ENCODE assay signal across 28 mouse cellular contexts in the genomic region with DNA sequence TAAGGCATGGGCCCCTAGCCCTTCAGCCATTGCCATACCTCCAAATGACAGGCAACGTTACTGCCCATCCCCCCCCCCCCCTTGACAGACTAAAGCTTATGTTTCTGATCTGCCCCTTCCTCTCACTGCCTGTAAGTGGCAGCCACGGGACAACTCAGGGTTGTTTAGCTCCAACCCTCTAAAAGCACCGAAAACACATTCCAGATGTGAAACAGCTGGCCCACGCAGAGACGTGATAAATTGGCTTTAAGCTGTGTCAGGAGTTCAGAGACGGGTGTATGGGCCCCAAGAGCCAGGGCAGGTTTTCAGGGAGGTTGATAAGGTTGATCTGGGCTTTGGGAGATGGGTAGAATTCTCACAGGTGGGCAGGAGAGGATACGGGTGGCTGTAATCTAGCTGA. TPM values are rescaled to one million over a fixed set of nuclear protein-coding genes. Genes with fewer than 3 reads are reported as not detected.
A peak's percentile ranks its signal among the peaks of the same experiment; 100 is the strongest.
DNase-seq lines count a peak whose midpoint lies in the region; ATAC-seq lines count a peak whose summit lies in the region.
"Had no signal": no experiment of that assay in that cellular context is flagged by ENCODE, and none has a peak within 500 bp of the region (broad histone marks: within the 10 kb centered on the region; RNA-seq: fewer than 3 reads in every experiment).

No protein-coding gene starts in this region.

- peaks cover 76% of the 10 kb centered on the region for H3K27me3 ChIP-seq in hindbrain, embryonic 10.5 days (ENCODE audit: insufficient read depth, poor library complexity, severe bottlenecking)
- no peaks in the 10 kb centered on the region; the same call in 1 of the 2 replicates for H3K27me3 ChIP-seq in hindbrain, embryonic 11.5 days (ENCODE audit: control insufficient read depth, insufficient read depth, low read length)
- H3K27me3 ChIP-seq in embryonic facial prominence, embryonic 14.5 days (replicated peaks; ENCODE audit: control insufficient read depth, insufficient read depth, low read length) = peaks cover 11% of the 10 kb centered on the region
- H3K27me3 ChIP-seq in limb, embryonic 13.5 days = peaks cover 40% of the 10 kb centered on the region

- WGBS in hindbrain, embryonic 10.5 days = 46% methylated on average over 7 of the region's 7 CpGs
- WGBS in hindbrain, embryonic 11.5 days = 53% methylated on average over 7 of the region's 7 CpGs
- 19% methylated on average over 7 of the region's 7 CpGs for WGBS in embryonic facial prominence, embryonic 14.5 days
- 9% methylated on average over 7 of the region's 7 CpGs for WGBS in limb, embryonic 13.5 days

- no peak overlapping the region for H3K4me2 ChIP-seq in hindbrain, embryonic 11.5 days (replicated peaks; ENCODE audit: low read depth, low read length)
- no peak overlapping the region for H3K4me2 ChIP-seq in embryonic facial prominence, embryonic 14.5 days (ENCODE audit: low read depth, low read length)
- no peak overlapping the region for H3K4me2 ChIP-seq in limb, embryonic 13.5 days (replicated peaks)
- H3K4me2 ChIP-seq: heart, embryonic 15.5 days; liver, embryonic 13.5 days; lung, embryonic 15.5 days had no signal

- no peak overlapping the region for H3K9ac ChIP-seq in hindbrain, embryonic 11.5 days (ENCODE audit: low read depth, low read length)
- H3K9ac ChIP-seq in embryonic facial prominence, embryonic 14.5 days (ENCODE audit: low read depth, low read length) = no peak overlapping the region
- no peak overlapping the region for H3K9ac ChIP-seq in limb, embryonic 13.5 days
- H3K9ac ChIP-seq: heart, embryonic 15.5 days; liver, embryonic 13.5 days; lung, embryonic 15.5 days had no signal

- peak; percentile 31 for DNase-seq in hindbrain, embryonic 10.5 days (ENCODE audit: low spot score)
- no peak for DNase-seq in hindbrain, embryonic 11.5 days (ENCODE audit: low spot score)
- peak; percentile 73 for DNase-seq in embryo, embryonic 10.5 days (ENCODE audit: low spot score)
- DNase-seq in embryonic facial prominence, embryonic 14.5 days (ENCODE audit: low spot score) = peak; percentile 72
- no peak for DNase-seq in kidney, postnatal 25 days
- DNase-seq in urinary bladder, adult 18-20 months (ENCODE audit: low spot score in 2 of 2) = no peak
- no peak for DNase-seq in B cell, adult 2 months
- DNase-seq: adrenal gland, adult 2 months; cerebellum, adult 11 months; cerebellum, adult 9-11 months; heart, postnatal 36 days; kidney, adult 9 months; kidney, postnatal 36 days; layer of hippocampus, adult 9-11 months; left cerebral cortex, postnatal 4 days; liver, embryonic 13.5 days; lung, postnatal 36 days; thymus, postnatal 36 days had no signal

- no peak overlapping the region for H3K27ac ChIP-seq in hindbrain, embryonic 10.5 days
- no peak overlapping the region for H3K27ac ChIP-seq in hindbrain, embryonic 11.5 days (ENCODE audit: low read depth, low read length)
- no peak overlapping the region for H3K27ac ChIP-seq in embryonic facial prominence, embryonic 14.5 days (replicated peaks; ENCODE audit: low read depth, low read length)
- no peak overlapping the region for H3K27ac ChIP-seq in limb, embryonic 13.5 days
- H3K27ac ChIP-seq: heart, embryonic 15.5 days; liver, embryonic 13.5 days; lung, embryonic 15.5 days had no signal

- no peaks in the 10 kb centered on the region for H3K9me3 ChIP-seq in hindbrain, embryonic 10.5 days
- H3K9me3 ChIP-seq in hindbrain, embryonic 11.5 days (ENCODE audit: control insufficient read depth, low read length) = no peaks in the 10 kb centered on the region
- no peaks in the 10 kb centered on the region for H3K9me3 ChIP-seq in embryonic facial prominence, embryonic 14.5 days (ENCODE audit: control insufficient read depth, low read length)
- H3K9me3 ChIP-seq in limb, embryonic 13.5 days = no peaks in the 10 kb centered on the region
- H3K9me3 ChIP-seq: heart, embryonic 15.5 days; liver, embryonic 13.5 days; lung, embryonic 15.5 days; megakaryocyte, embryonic 14.5 days had no signal

- no peak for ATAC-seq in hindbrain, embryonic 11.5 days (ENCODE audit: low FRiP score)
- ATAC-seq in embryonic facial prominence, embryonic 14.5 days (ENCODE audit: low read depth) = peak; percentile 50; the same call in 1 of the 2 replicates
- peak; percentile 67; the same call in 1 of the 2 replicates for ATAC-seq in limb, embryonic 13.5 days (ENCODE audit: low FRiP score, low read depth)
- ATAC-seq: hindbrain, embryonic 16.5 days; intestine, embryonic 16.5 days; midbrain, embryonic 16.5 days; Patski had no signal

- H3K4me3 ChIP-seq in hindbrain, embryonic 10.5 days = no peak overlapping the region
- H3K4me3 ChIP-seq in hindbrain, embryonic 11.5 days (ENCODE audit: low read depth, low read length) = no peak overlapping the region
- no peak overlapping the region for H3K4me3 ChIP-seq in embryonic facial prominence, embryonic 14.5 days (ENCODE audit: low read depth, low read length)
- no peak overlapping the region for H3K4me3 ChIP-seq in limb, embryonic 13.5 days
- H3K4me3 ChIP-seq: heart, embryonic 15.5 days; liver, embryonic 13.5 days; lung, embryonic 15.5 days; megakaryocyte, embryonic 14.5 days had no signal

- H3K36me3 ChIP-seq in hindbrain, embryonic 10.5 days = peaks cover 8% of the 10 kb centered on the region; the same call in 1 of the 2 replicates
- no peaks in the 10 kb centered on the region for H3K36me3 ChIP-seq in hindbrain, embryonic 11.5 days (ENCODE audit: control insufficient read depth, insufficient read depth, low read length)
- H3K36me3 ChIP-seq in embryonic facial prominence, embryonic 14.5 days (ENCODE audit: control insufficient read depth, insufficient read depth, low read length) = no peaks in the 10 kb centered on the region
- no peaks in the 10 kb centered on the region for H3K36me3 ChIP-seq in limb, embryonic 13.5 days
- H3K36me3 ChIP-seq: heart, embryonic 15.5 days; liver, embryonic 13.5 days; lung, embryonic 15.5 days had no signal

- H3K4me1 ChIP-seq in hindbrain, embryonic 10.5 days (replicated peaks) = peaks cover 22% of the 10 kb centered on the region
- H3K4me1 ChIP-seq in hindbrain, embryonic 11.5 days (replicated peaks; ENCODE audit: control insufficient read depth, insufficient read depth, low read length) = no peaks in the 10 kb centered on the region
- peaks cover 19% of the 10 kb centered on the region for H3K4me1 ChIP-seq in embryonic facial prominence, embryonic 14.5 days (ENCODE audit: control insufficient read depth, insufficient read depth, low read length)
- H3K4me1 ChIP-seq in limb, embryonic 13.5 days = peaks cover 36% of the 10 kb centered on the region
- H3K4me1 ChIP-seq: heart, embryonic 15.5 days; lung, embryonic 15.5 days had no signal

RNA-seq across cellular contexts. Expression of a gene that starts 11.0 kb away (rescaled TPM):
- 0.08 TPM in 1 of 2 replicates, not detected in the other for polyA plus RNA-seq in hindbrain, embryonic 10.5 days (2016; fragmentation: Nextera tagmentation; extraction: Ambion mirVana)
- polyA plus RNA-seq in hindbrain, embryonic 11.5 days (2014; fragmentation: Nextera tagmentation; extraction: Ambion mirVana) = 0.15 and 0.20 TPM in 2 replicates
- 0.21 TPM in 1 of 2 replicates, not detected in the other for polyA plus RNA-seq in embryonic facial prominence, embryonic 14.5 days (2014; fragmentation: Nextera tagmentation; extraction: Ambion mirVana)
- not detected in 2 replicates for polyA plus RNA-seq in limb, embryonic 13.5 days (2015; fragmentation: Nextera tagmentation; extraction: Ambion mirVana)
- polyA plus RNA-seq: forebrain, embryonic 11.5 days; gonadal fat pad, adult 2 months; heart, embryonic 15.5 days; liver, embryonic 13.5 days; lung, embryonic 15.5 days; Patski had no signal

RNA-seq across cellular contexts. Expression of a gene that starts 22.0 kb away (rescaled TPM):
- polyA plus RNA-seq in hindbrain, embryonic 10.5 days (2016; fragmentation: Nextera tagmentation; extraction: Ambion mirVana) = 11.3 and 14.8 TPM in 2 replicates
- 10.9 and 15.3 TPM in 2 replicates for polyA plus RNA-seq in hindbrain, embryonic 11.5 days (2014; fragmentation: Nextera tagmentation; extraction: Ambion mirVana)
- 10.3 and 10.5 TPM in 2 replicates for polyA plus RNA-seq in embryonic facial prominence, embryonic 14.5 days (2014; fragmentation: Nextera tagmentation; extraction: Ambion mirVana)
- 2.4 and 3.2 TPM in 2 replicates for polyA plus RNA-seq in limb, embryonic 13.5 days (2015; fragmentation: Nextera tagmentation; extraction: Ambion mirVana)

RNA-seq across cellular contexts. Expression of a gene that starts 23.7 kb away (rescaled TPM):
- polyA plus RNA-seq in hindbrain, embryonic 10.5 days (2016; fragmentation: Nextera tagmentation; extraction: Ambion mirVana) = 0.10 TPM in 1 of 2 replicates, not detected in the other
- polyA plus RNA-seq in hindbrain, embryonic 11.5 days (2014; fragmentation: Nextera tagmentation; extraction: Ambion mirVana) = 0.05 TPM in 1 of 2 replicates, not detected in the other
- not detected in 2 replicates for polyA plus RNA-seq in embryonic facial prominence, embryonic 14.5 days (2014; fragmentation: Nextera tagmentation; extraction: Ambion mirVana)
- not detected in 2 replicates for polyA plus RNA-seq in limb, embryonic 13.5 days (2015; fragmentation: Nextera tagmentation; extraction: Ambion mirVana)
- polyA plus RNA-seq: forebrain, embryonic 11.5 days; gonadal fat pad, adult 2 months; lung, embryonic 15.5 days had no signal

RNA-seq across cellular contexts. Expression of a gene that starts 36.2 kb away (rescaled TPM):
- 16.1 and 21.4 TPM in 2 replicates for polyA plus RNA-seq in hindbrain, embryonic 10.5 days (2016; fragmentation: Nextera tagmentation; extraction: Ambion mirVana)
- 19.0 and 20.0 TPM in 2 replicates for polyA plus RNA-seq in hindbrain, embryonic 11.5 days (2014; fragmentation: Nextera tagmentation; extraction: Ambion mirVana)
- 11.7 and 12.3 TPM in 2 replicates for polyA plus RNA-seq in embryonic facial prominence, embryonic 14.5 days (2014; fragmentation: Nextera tagmentation; extraction: Ambion mirVana)
- polyA plus RNA-seq in limb, embryonic 13.5 days (2015; fragmentation: Nextera tagmentation; extraction: Ambion mirVana) = 11.3 and 11.4 TPM in 2 replicates

RNA-seq across cellular contexts. Expression of a gene that starts 38.6 kb away (rescaled TPM):
- polyA plus RNA-seq in hindbrain, embryonic 10.5 days (2016; fragmentation: Nextera tagmentation; extraction: Ambion mirVana) = not detected in 2 replicates
- polyA plus RNA-seq in hindbrain, embryonic 11.5 days (2014; fragmentation: Nextera tagmentation; extraction: Ambion mirVana) = not detected in 2 replicates
- not detected in 2 replicates for polyA plus RNA-seq in embryonic facial prominence, embryonic 14.5 days (2014; fragmentation: Nextera tagmentation; extraction: Ambion mirVana)
- polyA plus RNA-seq in limb, embryonic 13.5 days (2015; fragmentation: Nextera tagmentation; extraction: Ambion mirVana) = 0.11 TPM in 1 of 2 replicates, not detected in the other
- polyA plus RNA-seq: adrenal gland, adult 2 months; forebrain, embryonic 11.5 days; gonadal fat pad, adult 2 months; heart, embryonic 15.5 days; liver, embryonic 13.5 days; lung, embryonic 15.5 days; Patski had no signal

Comparison
In these comparisons a context has a peak if more than half of its experiments do, and no peak if none do; other contexts are left out.
1. DNase-seq: peak in hindbrain, embryonic 10.5 days (single experiment), embryo, embryonic 10.5 days (single experiment) and embryonic facial prominence, embryonic 14.5 days (single experiment); none in hindbrain, embryonic 11.5 days (single experiment), kidney, postnatal 25 days (0 of 2), urinary bladder, adult 18-20 months (0 of 2) and B cell, adult 2 months (0 of 2).